Mouse (Mus musculus): ENCODE measurements around the gene F5. TPM values are rescaled to one million over a fixed set of nuclear protein-coding genes. Genes with fewer than 3 reads are reported as not detected.

Gene F5
- total RNA-seq (2021): 1 to 10 TPM; 1.7 to 2.6 TPM

DNA sequence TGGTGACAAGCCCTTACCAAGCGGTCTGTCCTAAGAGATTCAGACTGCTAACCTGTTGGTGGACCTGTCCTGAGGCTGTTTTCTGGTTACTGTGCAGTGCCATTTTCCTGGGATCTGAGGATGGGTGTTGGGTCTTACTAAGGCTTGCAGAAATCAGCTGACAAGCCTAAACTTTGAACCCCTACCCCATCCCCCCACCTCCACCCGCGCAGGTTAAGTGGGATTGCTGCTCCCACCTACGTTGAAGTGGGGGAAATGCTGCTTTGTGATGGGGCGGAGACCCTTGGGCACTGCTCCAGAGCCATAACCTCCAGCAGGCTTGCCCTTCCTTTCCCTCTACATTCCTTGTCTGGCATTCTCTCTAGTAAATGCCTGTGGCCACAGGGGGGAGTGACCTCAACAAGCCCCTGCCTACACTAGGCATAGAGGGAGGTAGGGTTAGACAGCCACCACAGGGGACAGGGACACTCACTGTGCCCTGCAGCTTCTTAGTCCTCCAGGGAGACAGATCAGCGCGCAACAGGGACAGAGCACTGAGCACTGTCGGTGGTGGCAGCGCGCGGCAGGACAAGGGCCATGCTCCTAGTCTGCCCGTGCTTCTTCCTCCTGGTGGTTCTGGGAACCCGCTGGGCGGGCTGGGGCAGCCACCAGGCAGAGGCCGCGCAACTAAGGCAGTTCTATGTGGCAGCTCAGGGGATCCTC lies at the start of gene F5:
TSS of gene F5 (plus strand) at position 452 of the 702 bp plus-strand sequence.
- DNase-seq: no peak
- intact Hi-C loops (cut with DNase I): no loop called here

DNA sequence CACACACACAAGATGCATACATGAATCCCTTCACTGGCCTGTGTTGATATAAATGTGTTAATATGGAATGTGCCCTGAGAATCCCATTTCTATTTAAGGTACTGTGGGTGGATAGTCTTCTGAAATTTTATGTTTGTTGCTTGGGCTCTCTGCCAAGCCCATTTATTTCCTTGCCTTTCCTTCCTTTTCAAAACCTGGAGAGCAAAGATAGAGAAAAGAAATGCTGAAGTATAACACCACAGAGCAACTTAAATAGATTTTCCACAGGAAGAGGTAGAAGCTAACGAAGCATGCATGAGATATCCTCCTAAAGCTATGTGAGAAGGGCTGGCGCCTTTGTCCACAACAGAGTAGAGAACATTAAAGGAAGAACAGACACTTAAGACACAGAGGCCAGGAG lies 41.9 kb upstream of the F5 start:
- intact Hi-C loops (cut with DNase I): no loop called here
- no peak for DNase-seq

DNA sequence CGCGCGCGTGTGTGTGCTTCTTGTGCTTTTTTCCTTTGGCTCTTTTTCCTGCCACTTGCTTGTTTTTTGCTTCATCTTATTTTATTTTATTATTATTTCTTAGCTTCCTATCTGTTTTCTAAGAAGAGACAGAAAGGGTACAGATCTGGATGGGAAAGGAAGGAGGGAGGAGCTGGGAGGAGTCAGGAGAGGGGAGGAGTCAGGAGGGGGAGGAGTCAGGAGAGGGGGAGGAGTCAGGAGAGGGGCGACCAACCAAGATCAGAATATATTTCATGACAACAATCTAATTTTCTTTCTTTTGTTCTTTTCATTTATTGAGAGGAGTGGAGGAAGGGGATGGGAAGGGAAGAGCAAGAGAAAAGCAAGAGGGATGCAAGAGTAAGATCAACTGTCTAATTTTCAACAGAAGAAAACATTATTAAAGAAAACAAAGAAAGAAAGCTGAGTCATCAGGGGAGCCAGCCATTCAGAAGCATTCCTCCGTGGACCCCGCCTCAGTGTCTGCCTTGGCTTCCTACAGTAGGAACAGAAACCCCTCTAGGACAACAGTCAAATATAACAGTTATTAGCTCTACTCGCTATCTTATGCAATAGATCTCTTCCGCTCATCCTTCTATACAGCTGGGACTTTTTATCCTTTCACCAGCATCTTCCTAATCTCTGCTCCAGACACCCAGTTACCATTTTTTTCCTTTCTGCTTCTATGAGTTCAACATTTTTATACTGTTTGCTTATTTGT lies 40.9 kb upstream of the F5 start:
- intact Hi-C loops (cut with DNase I): no loop called here
- DNase-seq: no peak

DNA sequence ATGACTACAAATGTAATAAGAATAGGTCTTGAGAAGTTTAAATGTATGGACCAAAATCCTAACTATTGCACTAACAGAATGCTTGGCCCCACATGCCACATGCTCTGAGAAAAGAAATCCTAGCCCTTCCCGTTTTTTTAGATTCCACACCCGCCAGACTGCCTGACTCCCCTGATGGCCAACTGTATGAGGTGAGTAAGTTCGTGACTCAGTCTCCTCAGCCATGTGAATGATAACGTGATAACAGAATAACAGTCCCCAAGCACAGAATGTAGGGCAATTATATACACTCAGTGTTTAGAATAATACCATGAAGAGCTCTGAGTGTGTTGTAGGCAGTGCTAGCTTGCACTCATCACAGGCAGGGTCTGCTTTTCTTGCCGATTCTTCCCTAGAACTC lies 37.4 kb upstream of the F5 start:
- intact Hi-C loops (cut with DNase I): no loop called here
- DNase-seq: no peak

DNA sequence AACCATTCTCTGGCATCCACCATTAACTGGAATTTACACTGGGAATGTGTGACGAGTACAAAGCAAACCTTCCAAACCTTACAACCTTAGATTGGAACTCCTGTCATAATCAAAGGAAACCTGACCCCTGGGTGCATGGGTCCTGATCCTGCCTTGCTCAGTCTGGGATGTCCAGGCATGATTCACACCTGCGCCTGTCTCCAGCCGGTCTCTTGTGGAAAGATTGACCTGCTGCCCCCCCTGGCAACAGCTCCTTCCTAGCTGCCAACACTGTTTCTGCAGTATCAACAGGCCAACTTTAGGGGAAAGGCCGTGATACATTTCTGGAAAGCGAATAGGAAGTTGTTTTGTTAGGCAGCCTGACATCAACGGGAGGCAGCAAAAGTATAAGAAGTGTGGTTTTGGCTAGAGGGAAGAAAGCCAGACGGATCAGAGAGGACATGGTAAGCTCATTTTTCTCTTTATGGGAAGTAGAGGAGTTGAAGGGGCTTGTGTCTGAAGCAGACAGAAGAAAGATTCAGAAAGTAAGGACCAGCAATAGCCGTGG lies 36.6 kb upstream of the F5 start, which contains the start of gene Selp:
TSS of gene Selp (plus strand) at position 318 of the 547 bp plus-strand sequence.
- DNase-seq: no peak
- intact Hi-C loops (cut with DNase I): no loop called here

DNA sequence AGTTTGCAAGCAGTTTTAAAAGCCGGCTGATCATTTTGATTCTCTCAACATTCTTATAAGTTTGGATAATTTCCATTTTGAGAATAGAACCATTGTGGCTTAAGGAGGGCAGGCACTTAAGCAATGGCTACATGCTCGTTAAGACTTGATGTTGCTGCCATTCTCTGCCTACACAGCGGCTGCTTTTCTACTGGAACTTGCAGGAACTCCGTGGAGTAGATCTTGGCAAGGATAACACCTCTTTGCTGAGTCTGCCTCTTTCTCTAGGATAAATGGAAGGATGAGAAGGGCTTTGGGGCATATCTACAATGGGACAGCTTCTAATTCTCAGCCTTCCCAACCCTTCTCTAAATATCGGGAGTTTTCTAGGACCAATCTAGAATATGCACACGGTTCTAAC lies 36.0 kb upstream of the F5 start:
- intact Hi-C loops (cut with DNase I): no loop called here
- DNase-seq: no peak

DNA sequence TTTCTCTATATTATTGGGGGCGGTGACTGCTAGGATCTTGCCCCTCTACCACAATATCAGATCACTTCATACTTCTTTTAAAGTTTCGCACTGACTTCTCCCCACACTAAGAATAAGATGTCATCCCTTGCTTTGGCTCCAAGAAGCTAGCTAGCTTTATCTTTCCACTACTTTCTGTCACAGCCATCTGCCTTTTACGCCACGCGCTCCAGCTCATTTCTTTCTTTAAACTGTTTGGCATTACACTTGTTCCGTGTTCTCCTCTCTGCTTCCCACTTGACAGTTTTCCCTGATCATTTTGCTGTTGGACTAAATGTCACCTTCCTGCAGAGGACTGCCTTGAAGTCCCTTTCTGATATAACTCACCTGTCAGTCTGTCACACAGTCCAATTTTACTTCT lies 33.8 kb upstream of the F5 start:
- no peak for DNase-seq
- intact Hi-C loops (cut with DNase I): no loop called here

DNA sequence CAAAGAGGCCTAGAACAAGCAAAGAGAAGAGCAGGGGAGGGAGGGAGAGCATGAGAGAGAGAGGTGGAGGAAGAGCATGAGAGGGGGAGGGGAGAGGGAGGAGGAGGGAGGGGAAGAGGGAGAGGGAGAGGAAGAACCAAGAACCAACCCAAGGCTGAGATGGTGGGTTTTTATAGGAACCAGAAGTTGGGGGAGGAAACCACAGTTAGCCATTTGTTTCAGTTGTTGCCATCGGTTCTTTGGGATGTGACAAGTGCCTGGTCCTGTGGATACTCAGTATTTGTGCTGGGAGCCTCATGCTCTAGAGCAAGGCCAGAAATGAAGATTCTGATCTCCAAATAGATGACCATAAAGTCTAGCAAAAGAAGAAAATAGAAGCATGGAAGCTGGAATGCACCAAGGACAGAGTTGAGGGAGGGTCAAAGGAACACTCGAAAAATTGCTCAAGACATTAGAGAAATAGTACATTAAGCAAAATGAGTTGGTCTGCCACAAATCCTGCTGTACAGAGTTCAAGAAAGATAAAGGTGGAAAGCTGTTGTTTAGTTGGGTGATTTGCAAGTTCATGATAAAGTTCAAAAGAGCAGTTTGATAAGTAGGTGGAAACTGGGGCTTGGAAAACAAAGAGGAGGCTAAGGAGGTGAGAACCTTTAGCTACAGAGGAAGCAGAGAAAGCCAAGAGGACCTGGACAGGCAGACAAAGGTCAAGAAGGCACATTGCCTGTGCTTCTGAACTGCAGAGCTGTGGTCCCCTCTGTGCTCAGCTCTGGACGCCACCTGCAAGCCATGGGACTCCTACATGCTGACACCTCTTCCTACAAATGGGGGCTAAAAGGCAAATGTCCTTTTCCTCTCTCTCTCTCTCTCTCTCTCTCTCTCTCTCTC lies 31.5 kb upstream of the F5 start:
- intact Hi-C loops (cut with DNase I): no loop called here
- no peak for DNase-seq

DNA sequence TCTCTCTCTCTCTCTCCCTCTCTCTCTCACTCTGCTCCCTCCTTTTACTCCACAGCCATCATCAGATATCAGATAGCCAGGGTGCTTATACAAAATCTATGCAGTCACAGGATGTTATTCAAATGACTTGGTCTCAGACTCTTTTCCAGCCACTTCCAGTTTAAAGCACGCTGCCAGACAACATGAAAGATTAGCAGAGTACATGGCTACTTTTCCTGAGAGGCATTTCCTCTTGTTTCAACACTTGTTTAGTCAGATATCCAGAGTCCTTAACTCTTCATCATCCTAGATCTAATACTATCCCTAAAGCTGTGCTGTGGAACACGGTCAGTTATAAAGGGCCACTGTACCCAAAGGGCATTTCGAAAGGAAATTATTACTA lies 30.9 kb upstream of the F5 start:
- DNase-seq: no peak
- intact Hi-C loops (cut with DNase I): no loop called here

DNA sequence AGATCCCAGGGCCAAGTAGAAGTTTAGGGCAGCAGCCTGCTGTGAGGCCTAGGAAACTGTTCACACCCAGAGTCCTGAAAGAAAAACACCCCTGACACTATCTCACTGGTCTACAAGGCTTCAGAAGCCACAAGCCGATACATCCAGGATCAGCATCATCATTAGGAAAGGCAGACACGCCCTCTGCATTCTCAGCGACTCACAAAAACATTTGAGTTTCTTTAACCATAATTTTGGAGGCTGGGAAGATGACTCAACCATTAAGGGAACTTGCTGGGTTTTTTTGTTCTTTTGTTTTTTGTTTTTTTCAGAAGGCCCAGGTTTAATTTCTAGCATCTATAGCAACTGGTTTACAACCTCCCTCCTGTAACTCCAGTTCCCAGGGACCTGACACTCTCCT lies 27.8 kb upstream of the F5 start:
- intact Hi-C loops (cut with DNase I): no loop called here
- DNase-seq: no peak

DNA sequence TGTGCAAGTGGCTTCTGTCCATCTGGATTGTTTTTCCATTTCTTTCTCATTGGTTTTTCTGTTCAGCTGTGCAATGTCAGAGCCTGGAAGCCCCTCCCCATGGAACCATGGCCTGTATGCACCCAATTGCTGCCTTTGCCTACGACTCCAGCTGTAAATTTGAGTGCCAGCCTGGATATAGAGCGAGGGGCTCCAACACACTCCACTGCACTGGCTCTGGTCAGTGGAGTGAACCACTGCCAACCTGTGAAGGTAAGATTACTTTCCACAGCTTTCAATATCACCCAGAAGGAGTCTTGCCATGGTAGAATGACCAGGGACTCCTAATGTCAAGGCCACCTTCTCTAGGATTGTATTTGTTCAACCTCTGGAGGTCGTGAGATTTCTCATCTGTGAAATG lies 21.6 kb upstream of the F5 start:
- DNase-seq: no peak
- intact Hi-C loops (cut with DNase I): no loop called here

DNA sequence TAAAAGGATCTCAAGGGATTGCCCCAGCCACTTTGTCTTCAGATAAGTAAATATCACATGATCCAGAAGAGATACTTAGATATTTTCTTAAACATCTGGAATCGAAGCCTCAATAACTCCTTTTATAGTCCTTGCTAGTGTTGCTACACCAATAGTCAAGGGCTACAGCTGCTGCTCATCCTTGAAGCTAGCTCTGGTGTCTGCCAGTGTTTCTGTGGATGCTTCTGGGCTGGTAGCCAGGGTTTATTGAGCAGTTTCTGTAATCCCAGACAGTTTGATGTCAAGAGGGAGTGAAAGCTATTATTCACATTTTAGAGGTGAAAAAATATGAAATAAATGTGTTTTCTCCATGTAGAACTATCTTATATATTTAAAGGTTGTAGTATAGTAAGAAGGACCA lies 19.0 kb upstream of the F5 start:
- no peak for DNase-seq
- intact Hi-C loops (cut with DNase I): no loop called here

DNA sequence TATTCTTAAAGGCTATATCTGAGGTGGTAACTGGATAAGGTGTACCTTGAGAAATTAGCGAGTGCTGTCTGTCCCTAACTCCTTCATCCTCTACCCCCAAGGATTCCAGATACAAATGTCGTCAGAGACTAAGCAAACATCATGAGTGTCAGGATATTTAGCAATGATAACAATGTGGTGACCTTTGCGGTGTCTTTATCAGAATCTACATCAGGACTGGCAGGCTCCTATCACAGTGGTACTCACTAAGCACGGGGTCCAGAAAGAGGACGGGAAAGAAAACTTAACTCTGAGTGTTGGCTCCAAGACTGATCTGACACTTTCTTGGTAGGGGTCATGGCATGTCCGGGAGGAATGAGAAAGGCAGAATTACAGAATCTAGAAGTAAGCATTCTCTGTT lies 17.5 kb upstream of the F5 start:
- intact Hi-C loops (cut with DNase I): no loop called here
- DNase-seq: no peak

DNA sequence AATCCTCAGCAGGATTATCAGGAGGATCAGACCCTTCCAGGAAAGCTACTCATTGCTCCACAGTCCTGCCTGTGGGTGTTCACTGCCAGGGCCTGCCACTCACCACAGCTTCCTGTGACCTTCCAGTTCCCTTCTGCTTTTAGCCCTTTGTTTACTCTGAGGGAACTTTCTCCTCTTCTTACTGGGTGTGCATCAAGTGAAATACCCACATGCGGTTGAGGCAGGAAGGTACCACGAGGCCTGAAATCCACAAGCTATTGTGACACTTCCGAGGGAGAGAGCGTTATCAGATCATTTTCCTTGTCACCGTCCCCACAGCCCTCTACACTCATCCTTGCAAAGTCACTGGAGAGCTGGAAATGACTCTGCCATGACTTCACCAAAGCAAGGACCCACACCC lies 16.3 kb upstream of the F5 start:
- DNase-seq: no peak
- intact Hi-C loops (cut with DNase I): loop anchor here (5.0 kb wide), 1 partner anchor 983 kb away; no protein-coding TSS in a partner anchor

DNA sequence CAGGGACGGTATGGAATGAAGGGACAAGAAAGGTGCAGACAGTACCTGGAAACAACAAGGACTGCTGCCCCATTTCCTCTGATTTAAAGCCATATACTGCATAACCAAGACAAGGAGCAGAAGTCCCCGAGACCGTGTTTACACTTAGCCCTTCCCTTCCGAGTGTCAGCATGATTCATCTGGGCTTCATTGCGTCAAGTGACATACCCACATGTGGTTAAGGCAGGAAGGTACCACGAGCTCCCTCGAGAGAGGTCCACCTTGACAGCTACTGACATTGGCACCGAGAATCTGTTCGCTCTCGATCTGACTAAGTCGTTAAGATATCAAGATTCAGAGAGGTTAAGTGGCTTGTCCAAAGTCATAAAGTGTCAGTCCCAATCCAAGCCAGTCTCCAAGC lies 15.7 kb upstream of the F5 start:
- intact Hi-C loops (cut with DNase I): loop anchor here (5.0 kb wide), 1 partner anchor 984 kb away; no protein-coding TSS in a partner anchor
- DNase-seq: no peak

DNA sequence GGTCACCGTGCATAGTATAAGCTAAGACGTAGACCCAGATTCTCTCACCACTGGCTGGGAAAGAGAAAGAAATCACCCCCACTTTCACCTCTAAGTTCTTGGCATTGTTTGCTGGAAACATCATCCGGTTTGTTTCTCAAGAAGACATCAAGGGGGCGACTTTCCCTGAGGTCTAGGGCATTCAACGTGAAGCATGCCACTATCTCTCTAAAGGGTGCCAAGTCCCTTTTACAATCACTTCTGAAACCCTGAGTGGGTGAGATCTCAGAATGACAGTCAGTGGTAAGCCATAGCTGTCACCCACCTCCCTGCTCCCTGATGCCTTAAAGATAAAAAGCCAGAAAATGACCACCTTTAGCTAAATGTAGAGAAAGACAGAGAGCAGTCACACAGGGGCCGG lies 15.0 kb upstream of the F5 start:
- intact Hi-C loops (cut with DNase I): loop anchor here (5.0 kb wide), 1 partner anchor 984 kb away; no protein-coding TSS in a partner anchor
- DNase-seq: no peak

DNA sequence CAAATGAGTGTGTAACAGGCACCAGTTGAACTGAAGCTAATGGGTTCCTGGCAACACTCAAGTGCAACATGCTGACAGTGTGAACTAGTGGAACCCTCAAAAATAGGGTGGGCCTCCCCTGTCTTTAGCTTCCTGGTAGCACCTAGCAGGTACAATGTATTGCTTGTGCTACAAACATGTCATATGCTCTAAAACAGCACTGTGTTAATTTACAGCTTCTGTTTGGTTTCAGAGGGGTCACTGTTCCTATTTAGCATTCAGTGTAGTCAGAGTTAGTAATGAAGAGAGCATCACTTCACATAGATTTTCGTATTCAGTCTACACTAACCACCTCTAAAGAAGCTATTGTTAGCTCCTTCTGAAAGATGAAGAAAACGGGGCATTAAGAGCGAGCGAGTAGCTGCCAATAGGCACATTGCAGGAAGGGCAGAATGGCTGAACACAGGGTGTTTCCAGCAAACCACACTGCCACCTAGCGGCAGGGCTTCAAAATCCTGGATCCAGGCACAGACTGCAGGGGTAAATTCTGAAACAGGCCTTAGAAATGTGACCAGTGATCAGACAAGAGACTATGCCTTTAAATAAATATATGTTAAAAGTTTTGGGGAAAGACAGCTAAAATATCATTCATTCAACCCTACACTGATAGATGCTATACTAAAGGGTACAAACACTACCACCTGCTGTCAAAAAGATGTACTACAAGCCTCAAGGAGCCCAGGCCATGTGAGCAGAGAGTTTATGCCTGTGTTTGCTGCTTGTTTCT lies 13.1 kb upstream of the F5 start:
- intact Hi-C loops (cut with DNase I): loop anchor here (1.0 to 5.0 kb wide), 5 partner anchors 77 to 986 kb away; partner anchors contain the start of gene Sell

DNA sequence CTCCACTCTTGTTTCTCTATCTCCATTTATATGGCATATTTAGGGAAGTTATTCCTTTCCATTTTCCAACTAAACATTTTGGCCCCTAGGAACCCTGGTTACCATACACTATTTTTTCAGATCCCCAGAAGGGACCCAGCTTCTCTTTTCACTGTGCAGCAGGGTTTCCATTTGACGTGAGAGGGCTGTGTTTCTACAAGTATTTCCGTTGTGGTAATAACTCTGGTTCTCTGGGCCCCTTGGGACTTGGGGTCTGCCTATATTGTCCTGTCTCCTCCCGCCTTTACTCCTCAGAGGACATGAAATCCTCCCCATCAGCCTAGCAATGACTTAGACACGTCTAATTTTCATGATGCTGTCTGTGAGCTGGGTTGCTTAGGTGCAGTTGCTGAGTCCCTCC lies 12.2 kb upstream of the F5 start:
- DNase-seq: no peak
- intact Hi-C loops (cut with DNase I): loop anchor here (1.0 to 5.0 kb wide), 3 partner anchors 131 to 987 kb away; no protein-coding TSS in a partner anchor

More for the DNA sequence above, 13.1 kb upstream of the F5 start:
- DNase-seq: peak; percentile 77 to 87

DNA sequence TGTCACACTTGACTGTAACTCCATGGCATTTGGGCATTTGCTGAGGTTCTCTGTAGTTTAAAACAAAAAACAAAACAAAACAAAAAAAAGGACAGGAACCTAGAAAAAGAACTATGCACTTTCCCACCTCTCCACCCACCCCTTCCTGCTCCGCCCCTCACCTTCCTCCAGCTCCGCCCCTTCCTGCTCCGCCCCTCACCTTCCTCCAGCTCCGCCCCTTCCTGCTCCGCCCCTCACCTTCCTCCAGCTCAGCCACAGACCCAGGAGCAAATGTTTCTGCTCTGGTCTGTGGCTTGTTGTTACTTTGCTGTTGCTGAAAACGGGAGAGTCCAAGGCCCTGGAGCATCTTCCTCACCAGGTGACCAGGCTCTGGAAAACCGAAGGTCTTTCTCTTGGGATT lies 2.6 kb upstream of the F5 start:
- intact Hi-C loops (cut with DNase I): no loop called here
- no peak for DNase-seq

DNA sequence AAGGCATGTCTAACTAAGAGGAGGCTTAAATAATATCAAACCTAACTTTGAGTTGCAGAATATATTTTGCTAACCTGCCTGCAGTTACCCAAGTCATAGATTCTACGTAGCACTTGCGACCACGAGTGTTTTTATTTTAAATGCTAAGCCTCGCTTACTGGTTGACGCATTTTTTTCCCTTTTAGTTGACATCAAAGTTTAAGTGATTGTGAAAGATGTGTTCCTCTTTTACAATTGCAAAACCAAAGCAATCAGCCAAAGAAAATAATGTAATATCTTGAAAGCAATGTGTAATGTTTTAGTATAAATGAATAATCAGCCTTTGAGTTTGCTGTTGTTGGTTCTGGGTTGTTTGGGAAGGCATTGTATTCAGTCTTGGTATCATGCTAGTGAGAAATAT lies 1.2 kb downstream of the F5 start:
- intact Hi-C loops (cut with DNase I): no loop called here
- DNase-seq: no peak
